Mouse (Mus musculus): ENCODE data around the gene BC028528.
"Not testable (repeated sequence)": the region's sequence is repeated elsewhere in the genome, so short reads cannot be mapped to it uniquely, and the experiment has no call there.

- not testable (repeated sequence) for TF ChIP-seq EP300 (IDR thresholded peaks at IDR 0.05; ENCODE audit: low read length); POLR2A (IDR thresholded peaks at IDR 0.05; ENCODE audit: low read depth, low read length)
These were observed 3.7 kb upstream of the BC028528 start for GRCm38 (mm10) chr3:95895501-95895900.

Data from CH12.LX (cell line).